Mouse (Mus musculus) megakaryocyte, embryonic 14.5 days (primary cell): ENCODE measurements at regions not wholly inside any gene's neighbourhood (a gene's known extent, or its start where the extent isn't known, plus 50 kb on each side); places are given as distances from the start of the nearest gene placed in this dataset.

Experiments used
- H3K27me3 ChIP-seq: replicated peaks from 2 replicates; pipeline ENCODE3; 2012; ENCODE audit warnings: inconsistent platforms
- H3K36me3 ChIP-seq: replicated peaks from 2 replicates; pipeline ENCODE3; 2012; ENCODE audit warnings: low read length, inconsistent platforms, mixed read lengths
- H3K4me1 ChIP-seq: 2 replicates; pipeline ENCODE4 v1.6.1; 2012; ENCODE audit warnings: inconsistent platforms
- H3K4me3 ChIP-seq: replicated peaks from 2 replicates; pipeline ENCODE3; 2012; ENCODE audit warnings: moderate library complexity, mild to moderate bottlenecking, inconsistent platforms
- H3K9me3 ChIP-seq: 2 replicates; pipeline ENCODE4 v1.6.1; 2012; ENCODE audit warnings: inconsistent platforms
- FLI1 ChIP-seq: IDR thresholded peaks from 2 replicates; pipeline ENCODE4 v1.6.1; 2012; ENCODE audit warnings: low read length, inconsistent platforms, mixed read lengths
- GATA1 ChIP-seq: IDR thresholded peaks from 3 replicates; pipeline ENCODE4 v1.6.1; 2012; ENCODE audit warnings: mixed read lengths, low read length, inconsistent platforms, borderline replicate concordance

DNA sequence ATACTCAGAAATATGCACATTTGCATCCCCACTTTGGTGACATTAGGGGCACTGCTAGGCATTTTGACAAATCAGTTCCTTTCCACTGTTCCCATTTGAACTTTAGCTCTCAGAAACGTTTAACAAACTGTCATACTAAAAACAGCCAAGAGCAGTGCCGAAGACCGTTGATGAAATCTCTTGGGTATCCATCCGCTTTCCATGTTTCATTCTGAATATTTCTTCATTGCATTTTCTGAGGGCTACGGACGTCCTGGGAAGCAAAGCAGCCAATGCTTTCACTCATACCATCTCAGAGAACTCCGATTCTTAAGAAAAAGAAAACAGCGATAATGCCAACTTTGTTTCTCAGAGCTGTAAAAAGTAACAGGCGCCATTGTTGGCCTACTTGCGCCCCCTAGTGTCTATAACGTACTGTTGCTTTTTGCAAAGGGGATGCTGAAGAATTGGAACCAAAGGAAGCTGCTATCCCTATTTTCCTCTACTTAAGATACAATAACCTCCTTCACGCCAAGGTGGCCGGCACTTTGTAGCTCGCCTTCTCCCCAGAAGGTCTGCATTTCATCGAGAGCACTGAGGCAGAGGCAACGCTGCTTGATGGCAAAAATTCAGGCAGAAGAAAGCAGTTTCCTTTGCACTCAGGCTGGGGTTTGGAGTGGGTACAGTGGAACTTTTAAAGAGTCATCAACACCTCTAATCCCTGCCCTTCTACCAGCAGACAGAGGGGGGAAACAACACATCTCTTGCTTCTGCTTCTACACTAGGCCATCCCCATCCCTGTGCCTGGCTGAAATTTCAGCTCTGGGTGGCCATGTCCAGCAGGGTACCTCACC, 163.1 kb upstream of the Spred2 start:
- TF ChIP-seq GATA1 (no peak), FLI1 (no peak)
- H3K9me3 ChIP-seq: no peaks in the 10 kb centered on the region
- H3K4me3 ChIP-seq: no peak overlapping the region
- H3K27me3 ChIP-seq: peaks cover 3% of the 10 kb centered on the region
- H3K4me1 ChIP-seq: peaks cover 6% of the 10 kb centered on the region; the same call in 1 of the 2 replicates
- no peaks in the 10 kb centered on the region for H3K36me3 ChIP-seq

DNA sequence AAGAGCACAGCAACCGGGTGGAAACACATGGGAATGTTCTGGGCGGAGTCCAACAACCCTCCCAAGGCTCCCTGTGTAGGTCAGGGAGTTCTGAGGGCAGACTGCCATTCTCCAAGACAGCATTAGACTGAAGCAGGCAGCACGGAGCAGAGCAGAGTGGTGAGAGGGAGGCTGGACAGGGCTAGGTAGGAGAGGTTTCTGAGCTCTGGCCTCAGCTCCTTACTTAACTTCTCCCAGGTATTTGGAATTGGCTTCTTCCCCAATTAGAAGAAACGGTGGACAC, 162.5 kb upstream of the Spred2 start:
- H3K9me3 ChIP-seq: no peaks in the 10 kb centered on the region
- H3K4me3 ChIP-seq: no peak overlapping the region
- no peaks in the 10 kb centered on the region for H3K36me3 ChIP-seq
- H3K27me3 ChIP-seq: peaks cover 3% of the 10 kb centered on the region
- H3K4me1 ChIP-seq: peaks cover 6% of the 10 kb centered on the region; the same call in 1 of the 2 replicates
- no peak for TF ChIP-seq FLI1
- no peak for TF ChIP-seq GATA1

DNA sequence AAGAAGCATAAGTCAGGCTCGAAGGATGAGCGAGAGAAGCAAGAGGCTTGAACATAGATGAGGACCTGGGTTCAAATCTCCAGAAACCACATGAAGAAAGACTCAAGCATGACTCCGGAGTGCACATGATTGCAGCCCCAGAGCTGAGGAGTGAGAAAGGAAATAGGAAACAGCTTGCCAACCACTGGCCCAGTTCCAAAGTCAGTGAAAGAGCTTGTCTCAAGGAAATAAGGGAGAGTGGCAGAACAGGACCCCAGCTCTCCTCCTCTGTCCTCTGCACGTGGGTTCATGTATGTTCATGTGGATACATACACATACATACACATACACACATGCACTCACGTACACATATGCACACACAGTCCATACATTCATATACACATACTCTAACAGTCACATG, 156.9 kb upstream of the Spred2 start:
- H3K4me3 ChIP-seq: no peak overlapping the region
- H3K27me3 ChIP-seq: peaks cover 2% of the 10 kb centered on the region
- H3K4me1 ChIP-seq: no peaks in the 10 kb centered on the region
- H3K9me3 ChIP-seq: peaks cover 3% of the 10 kb centered on the region; the same call in 1 of the 2 replicates
- no peaks in the 10 kb centered on the region for H3K36me3 ChIP-seq
- TF ChIP-seq FLI1 (no peak), GATA1 (no peak)

DNA sequence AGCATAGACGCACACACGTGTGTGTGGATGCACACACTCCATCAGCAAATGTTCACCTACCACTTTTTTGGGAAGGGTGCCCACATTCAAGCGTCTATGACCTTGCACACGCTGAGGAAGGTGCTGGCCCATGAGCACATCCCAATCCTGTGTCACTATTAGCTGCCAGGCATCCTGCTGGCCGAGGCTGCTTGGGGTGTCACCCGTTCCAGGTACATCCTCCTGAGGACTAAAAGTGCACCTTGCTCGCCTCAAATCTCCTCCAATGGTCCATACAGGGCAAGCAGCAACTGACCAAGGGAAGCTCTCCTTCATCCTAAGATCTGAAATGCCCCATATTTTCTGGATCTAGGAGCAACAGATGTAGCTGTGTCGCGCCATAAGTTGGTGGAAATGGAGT, 156.3 kb upstream of the Spred2 start:
- Histone ChIP-seq H3K4me3 (no peak overlapping the region), H3K9me3 (peaks cover 3% of the 10 kb centered on the region; the same call in 1 of the 2 replicates), H3K36me3 (no peaks in the 10 kb centered on the region), H3K4me1 (no peaks in the 10 kb centered on the region), H3K27me3 (peaks cover 2% of the 10 kb centered on the region)
- TF ChIP-seq FLI1 (no peak), GATA1 (no peak)

DNA sequence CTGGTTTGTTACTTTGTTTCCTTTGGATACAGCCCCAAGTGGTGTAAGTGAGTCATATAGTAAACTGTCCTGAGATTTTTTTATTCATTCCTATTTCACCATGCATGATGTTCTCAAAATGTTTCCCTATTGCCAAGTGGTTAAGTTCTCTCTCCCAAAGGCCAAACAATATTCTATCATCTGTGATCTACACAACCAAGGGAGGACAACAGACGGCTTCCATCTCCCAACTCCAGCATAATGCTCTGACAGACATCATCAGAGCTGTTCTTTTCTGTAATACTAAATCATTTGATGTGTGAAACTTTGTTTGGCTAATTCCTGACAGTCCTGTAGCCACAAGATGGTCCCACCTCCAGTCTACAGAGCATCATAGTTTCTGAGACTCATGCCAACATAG, 155.2 kb upstream of the Spred2 start:
- Histone ChIP-seq H3K27me3 (peaks cover 2% of the 10 kb centered on the region), H3K9me3 (peaks cover 3% of the 10 kb centered on the region; the same call in 1 of the 2 replicates), H3K36me3 (no peaks in the 10 kb centered on the region), H3K4me1 (no peaks in the 10 kb centered on the region), H3K4me3 (no peak overlapping the region)
- no peak for TF ChIP-seq FLI1
- no peak for TF ChIP-seq GATA1

DNA sequence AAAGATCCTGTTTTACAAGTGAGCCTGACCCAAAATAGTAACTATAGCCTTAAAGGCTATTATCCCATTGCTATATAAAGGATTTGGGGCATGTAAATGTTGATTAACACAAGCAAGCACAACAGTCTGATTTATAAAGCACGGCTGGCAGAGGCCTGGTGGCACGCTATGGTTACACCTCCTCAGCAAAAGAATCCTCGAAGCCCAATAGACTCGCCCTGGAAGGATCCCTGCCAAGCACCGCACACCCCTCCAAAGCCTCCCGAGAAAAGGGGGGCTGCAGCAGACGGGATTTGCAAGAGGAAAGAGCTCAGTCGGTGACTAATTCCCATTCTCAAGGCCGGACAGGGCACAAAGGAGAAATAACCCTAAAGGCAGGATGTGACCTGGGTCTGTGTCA, 150.2 kb upstream of the Spred2 start:
- H3K4me3 ChIP-seq: no peak overlapping the region
- H3K9me3 ChIP-seq: peaks cover 3% of the 10 kb centered on the region; the same call in 1 of the 2 replicates
- no peaks in the 10 kb centered on the region for H3K4me1 ChIP-seq
- TF ChIP-seq FLI1 (no peak), GATA1 (no peak)
- no peaks in the 10 kb centered on the region for H3K27me3 ChIP-seq
- no peaks in the 10 kb centered on the region for H3K36me3 ChIP-seq

DNA sequence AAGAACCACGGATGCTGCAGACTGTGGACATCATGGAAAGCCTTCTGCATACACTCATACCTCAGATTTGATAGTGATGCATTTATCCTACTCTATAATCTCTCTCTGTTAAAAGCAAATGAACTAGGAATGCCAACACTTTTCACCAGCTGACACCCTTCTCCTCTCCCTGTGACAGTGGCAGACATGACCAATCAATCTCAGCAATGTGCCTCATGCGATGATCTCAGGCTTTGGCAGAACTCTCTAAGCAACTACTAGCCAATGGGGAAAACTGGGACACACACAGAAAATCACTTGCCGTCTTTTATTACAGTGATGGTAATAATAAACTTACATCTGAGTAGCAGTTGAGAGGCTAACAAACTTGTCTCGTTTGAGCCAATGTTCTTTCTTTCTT, 148.4 kb upstream of the Spred2 start:
- H3K36me3 ChIP-seq: no peaks in the 10 kb centered on the region
- H3K9me3 ChIP-seq: peaks cover under 1% of the 10 kb centered on the region; the same call in 1 of the 2 replicates
- TF ChIP-seq FLI1: no peak
- no peak for TF ChIP-seq GATA1
- H3K4me3 ChIP-seq: no peak overlapping the region
- H3K4me1 ChIP-seq: no peaks in the 10 kb centered on the region
- H3K27me3 ChIP-seq: peaks cover 3% of the 10 kb centered on the region

DNA sequence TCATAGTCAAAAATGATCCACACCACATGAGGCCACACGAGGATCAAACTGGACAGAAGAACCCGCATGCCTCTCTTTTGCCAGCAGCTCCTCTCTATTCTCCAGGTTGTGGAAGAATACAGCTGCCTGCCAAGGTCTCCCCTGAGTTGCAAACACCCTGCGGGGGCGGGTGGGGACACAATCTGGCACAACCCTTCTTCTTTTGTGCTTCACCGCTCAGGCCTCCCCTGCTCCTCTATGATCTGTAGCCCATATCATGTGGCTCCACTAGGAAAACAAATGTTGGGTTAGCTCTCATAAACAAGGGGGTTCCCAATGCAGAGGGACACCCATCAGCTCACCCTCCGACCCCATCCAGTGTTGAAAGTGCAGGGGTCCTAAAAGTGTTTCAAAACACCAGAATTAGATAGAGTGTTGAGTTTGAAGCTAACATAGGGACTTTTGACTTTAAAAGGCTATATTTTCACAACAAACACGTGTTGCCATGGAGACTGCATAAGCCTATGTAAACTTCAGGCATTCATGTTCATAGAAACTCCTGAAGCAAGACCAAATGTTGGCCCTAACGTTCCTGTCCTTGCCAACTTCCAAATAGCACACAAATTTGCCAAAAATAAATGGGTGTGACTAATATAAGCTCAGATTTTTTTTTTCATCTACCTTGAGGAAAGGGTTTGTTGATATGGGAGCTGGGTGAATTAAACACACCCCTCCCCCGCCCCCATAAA, 147.5 kb upstream of the Spred2 start:
- Histone ChIP-seq H3K36me3 (no peaks in the 10 kb centered on the region), H3K4me3 (no peak overlapping the region), H3K4me1 (no peaks in the 10 kb centered on the region), H3K27me3 (peaks cover 3% of the 10 kb centered on the region), H3K9me3 (no peaks in the 10 kb centered on the region)
- no peak for TF ChIP-seq FLI1
- no peak for TF ChIP-seq GATA1

DNA sequence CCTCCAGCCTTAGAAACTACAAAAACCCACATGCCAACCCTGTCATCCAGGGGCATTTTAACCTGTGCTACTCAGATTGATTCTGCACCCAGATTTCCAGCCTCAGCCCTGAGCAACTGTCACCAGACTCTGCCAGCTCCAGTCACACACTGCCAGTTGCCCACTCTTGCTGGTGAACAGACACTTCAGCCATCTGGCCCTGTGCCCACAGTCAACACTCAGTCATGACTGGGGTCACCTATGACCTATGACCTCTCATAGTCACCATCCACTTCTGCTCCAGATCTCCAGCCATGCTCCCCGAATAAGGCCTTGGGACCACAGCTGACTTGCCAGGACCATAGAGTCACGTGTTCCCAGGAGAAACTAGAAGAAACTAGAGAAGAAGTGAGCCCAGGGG, 146.0 kb upstream of the Spred2 start:
- Histone ChIP-seq H3K36me3 (no peaks in the 10 kb centered on the region), H3K4me3 (no peak overlapping the region), H3K27me3 (peaks cover 3% of the 10 kb centered on the region), H3K4me1 (no peaks in the 10 kb centered on the region), H3K9me3 (no peaks in the 10 kb centered on the region)
- no peak for TF ChIP-seq GATA1
- TF ChIP-seq FLI1: no peak

DNA sequence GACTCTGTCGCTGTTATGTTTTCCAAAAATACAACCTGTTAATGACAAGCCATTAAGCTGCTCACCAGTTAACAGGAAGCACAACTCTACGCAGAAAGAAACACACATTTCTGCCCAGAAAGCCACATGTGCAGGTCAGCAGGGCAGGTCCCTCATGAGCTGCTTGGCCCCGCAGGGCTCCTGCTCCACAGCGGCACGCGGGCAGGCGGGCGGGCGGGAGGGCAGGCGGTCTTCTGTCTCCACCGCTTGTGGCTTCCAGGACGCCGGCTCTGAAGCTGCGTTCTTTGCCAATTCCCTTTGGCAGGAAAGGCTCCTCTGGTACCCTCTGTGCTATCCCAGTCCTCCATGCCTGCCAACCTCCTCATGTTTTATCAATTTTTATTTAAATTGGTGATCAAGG, 139.1 kb upstream of the Spred2 start:
- TF ChIP-seq FLI1: no peak
- TF ChIP-seq GATA1: no peak

More for the DNA sequence above, 139.1 kb upstream of the Spred2 start:
- H3K36me3 ChIP-seq: no peaks in the 10 kb centered on the region
- H3K4me3 ChIP-seq: no peak overlapping the region
- H3K27me3 ChIP-seq: no peaks in the 10 kb centered on the region
- H3K9me3 ChIP-seq: peaks cover 10% of the 10 kb centered on the region; the same call in 1 of the 2 replicates
- H3K4me1 ChIP-seq: no peaks in the 10 kb centered on the region
